Mouse (Mus musculus) thymus, adult 18-20 months (tissue): ENCODE results near the gene Isy1.

Experiments used
- DNase-seq, 2 experiments: peaks; one replicate each; pipeline ENCODE4 v3.0.0; 2022; ENCODE audit warnings: mixed read lengths in 2 of 2

Gene Isy1

DNA sequence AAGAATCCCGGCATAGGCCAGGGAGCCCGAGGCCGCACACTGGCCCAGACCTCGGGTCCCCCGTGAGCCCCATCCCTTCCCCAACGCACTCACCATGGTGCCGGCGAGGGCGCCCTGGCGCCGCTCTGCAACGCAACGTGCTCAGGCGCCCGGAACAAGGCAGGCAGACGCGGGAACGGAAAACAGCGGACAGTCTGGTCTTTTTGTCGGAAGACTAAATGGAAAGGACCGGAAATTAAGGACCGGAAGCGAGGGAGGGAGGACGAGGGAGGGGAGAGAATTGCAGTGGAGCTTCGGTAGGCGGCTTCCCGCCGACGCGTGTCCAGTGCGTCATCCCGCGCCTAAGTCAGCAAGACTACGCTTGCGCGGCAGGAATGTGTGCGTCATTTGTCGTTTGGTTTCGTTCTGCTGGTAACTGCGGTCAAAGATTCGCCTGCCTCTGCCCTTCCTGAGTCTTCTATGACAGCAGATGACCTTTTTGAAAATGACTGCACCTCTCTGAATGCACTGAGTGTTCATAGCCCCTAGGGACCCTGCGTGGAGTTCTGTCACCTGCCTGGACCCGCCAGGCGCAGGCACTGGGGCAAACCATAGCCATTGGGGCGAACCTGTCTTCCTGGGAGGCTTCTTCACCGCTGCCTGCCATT, at the start of gene Isy1:
Isy1 (minus strand) TSS at position 248 of the 647 bp plus-strand sequence.
- DNase-seq = peak; percentile 80 to 89

DNA sequence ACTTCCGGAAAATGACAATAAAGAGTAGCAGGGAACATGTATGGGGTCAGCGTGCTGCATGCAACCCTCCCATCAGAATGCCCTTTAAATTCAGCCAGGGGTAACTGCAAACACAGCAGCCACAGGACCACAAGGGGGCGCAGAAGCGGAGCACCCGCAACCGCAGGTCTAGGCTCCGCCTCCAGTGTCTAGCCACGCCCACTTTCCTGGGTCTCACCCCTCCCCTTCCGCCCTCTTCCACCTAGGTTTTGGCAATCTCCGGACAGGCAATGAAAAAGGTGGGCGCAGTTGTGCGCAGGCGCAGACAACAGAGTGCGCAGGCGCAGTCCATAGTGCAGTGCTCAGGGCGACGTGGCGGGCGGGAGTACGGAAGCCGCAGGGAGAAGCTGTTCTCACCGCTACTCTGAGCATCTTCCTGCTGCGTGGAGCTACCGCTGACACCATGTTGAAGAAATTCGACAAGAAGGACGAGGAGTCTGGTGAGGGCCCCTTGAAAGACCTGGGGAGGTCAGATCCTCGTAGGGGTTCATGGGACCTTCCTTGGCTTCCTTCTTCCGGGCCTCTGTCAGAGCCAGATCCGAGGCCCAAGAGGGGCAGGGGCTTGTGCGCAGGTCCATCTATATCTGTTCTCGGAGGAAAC, 49.1 kb upstream of the Isy1 start, which contains the start of gene Copg1:
Copg1 (plus strand) TSS at position 221 of the 640 bp plus-strand sequence.
- DNase-seq = peak; percentile 99

DNA sequence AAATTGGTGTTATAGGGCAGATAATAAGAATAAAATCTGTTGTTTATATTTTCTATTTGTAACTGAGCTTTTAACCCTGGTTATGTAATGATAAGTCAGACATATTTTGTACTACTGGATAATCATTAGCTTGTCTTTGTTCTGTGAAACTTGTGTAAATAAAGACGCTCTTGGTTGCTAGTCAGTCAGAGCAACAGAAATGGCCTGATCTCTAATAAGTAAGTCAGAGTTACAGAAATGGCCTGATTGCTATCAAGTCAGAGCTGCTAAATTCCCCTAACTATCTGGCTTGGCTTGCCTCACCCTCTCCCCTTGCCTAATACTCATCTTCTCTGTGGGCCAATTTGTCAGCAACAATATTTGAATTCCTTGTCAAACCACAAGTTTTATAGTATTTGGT, 48.1 kb upstream of the Isy1 start:
- DNase-seq = no peak

DNA sequence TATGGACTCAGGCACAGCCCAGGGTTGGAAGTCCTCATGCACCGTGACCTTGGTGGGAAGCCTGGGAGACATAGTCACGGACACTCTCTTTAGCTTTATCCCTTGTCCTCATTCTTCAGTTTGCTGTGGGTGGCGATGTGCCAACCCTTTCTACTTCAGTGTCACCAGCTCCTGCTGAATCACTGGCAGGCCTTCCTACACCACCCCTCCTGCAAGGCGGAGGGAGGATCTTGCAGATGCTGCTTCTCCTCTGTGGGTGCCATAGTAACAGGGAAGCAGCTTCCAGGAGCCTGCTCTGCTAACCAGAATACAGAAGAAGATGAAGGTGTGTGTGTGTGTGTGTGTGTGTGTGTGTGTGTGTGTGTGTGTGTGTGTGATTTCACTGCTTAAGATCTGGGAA, 44.2 kb upstream of the Isy1 start:
- DNase-seq = no peak

DNA sequence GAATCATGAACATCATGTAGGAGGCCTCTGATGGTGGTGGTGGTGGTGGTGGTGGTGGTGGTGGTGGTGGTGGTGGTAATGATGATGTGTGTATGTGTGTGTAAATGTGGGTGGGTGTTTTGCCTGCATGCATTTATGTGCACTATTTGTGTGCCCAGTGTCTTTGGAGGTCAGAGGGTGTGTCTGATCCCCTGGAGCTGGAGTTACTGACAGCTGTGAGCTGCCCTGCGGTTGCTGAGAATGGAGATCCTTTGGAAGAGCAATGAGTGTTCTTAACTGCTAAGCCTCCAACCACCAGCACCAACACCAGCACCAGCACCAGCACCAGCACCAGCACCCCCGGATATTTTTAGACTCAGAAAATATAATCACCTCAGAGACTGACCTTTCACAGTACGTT, 43.6 kb upstream of the Isy1 start:
- no peak for DNase-seq

DNA sequence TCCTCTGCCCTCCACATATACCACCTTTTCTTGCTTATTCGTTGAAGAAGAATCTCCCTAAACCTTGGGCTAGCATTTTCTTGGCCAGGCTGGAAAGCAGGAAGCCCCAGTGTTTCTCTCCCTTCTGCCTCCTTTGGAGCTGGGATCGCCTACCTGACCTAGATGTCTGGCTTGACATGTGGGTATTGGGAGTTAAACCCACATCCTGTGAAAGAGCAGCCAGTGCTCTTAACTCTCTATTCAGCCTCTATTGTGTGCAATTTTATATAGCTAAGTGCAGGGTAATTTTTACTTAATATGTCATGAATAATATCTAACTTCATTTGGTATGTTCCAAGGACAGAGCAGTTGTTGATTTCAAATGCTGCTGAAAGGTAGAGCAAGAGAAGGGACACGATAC, 41.0 kb upstream of the Isy1 start:
- no peak for DNase-seq

DNA sequence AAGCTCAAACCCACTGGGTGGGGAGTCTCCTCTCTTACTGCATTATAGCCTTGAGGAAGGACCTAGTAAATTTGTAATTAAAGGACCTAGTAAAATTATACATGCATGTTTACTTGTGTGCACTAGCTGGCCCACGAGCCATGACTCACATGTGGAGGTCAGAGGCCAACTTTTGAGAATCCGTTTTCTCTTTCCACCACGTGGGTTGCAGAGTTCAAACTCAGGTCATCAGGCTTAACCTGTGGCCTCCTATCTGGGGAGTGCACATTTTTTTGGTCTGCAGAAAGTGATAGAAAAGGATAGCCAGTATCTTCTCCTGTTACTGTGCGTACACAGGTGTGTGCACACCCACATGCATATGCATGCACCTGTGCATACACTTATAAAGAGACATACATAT, 40.4 kb upstream of the Isy1 start:
- DNase-seq = no peak

DNA sequence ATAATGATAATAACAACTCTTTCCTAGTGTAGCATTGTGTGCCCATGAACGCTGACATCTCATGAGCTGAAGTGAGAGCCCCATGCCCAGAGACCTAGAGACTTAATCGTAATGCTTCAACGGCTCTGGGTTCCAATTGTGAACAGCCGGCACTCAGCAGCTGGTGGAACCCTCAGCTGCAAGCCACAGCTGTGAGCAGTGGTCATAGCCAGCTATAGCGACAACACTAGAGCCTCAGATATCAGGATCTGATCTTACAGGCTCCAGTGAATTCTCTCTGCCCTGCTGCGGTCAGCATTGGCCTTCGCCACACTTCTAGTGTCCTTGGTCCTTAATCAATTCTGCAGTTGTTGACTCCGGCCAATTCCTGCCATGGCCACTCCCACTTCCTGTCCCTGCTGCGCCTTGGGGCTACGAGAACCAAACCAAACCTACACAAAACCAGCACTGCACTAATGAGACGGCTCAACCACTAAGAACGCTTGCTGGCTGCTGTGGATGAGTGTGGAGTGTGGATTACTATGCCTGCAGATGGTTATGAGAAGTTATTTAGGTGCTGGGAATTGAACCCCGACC, 37.6 kb upstream of the Isy1 start:
- DNase-seq = no peak

DNA sequence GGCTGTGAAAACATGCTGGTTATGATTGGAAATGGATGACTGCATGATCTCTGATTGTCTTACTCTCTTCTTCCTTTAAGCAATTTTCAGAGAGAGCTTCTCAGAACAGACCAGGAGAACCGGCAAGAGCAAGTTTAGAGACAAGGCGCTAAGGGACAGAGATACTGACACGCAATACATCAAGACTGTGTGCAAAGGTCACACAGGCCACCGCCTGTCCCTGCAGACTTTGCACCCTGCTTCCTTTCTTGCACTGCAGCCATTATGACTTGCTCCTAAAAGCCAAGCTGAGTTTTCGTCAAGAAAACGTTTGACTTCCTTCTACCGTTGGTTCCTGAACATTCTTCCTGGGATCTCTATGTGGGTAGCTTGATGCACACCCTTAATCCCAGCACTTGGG, 37.0 kb upstream of the Isy1 start:
- DNase-seq = no peak

DNA sequence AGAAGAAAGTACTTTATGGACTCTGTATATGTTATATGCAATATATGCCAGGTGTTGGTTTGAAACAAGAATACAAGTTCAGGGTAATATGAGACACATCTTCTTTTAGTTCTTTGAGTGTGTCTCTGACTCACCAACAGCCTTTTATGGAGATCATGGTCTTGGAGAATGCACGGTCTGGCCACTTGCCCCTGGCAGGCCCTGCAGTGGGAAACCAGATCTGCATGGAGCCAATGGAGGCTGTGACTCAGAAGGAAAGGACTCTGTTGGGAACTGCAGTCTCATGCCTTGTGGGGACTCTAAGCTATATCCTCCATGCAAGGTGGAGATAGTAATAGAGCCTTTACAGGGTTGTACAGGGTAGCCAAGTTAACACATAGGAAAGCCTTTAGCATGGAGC, 36.5 kb upstream of the Isy1 start:
- no peak for DNase-seq

DNA sequence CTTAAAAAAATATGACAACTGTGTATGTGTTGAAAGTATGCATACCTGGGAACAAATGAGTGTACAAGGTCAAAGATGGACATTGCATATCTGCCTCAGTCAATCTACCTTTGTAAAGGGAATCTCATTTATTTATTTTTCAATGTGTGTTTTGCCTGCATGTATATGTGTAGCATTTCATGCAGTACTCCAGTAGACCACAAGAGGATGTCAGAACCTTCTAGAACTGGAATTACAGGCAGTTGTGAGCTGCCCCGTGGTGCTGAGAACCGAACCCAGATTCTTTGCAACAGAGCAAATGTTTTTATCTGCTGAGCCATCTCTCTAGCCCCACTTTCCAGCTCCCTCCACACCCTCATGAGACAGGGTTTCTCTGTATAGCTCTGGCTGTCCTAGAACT, 35.4 kb upstream of the Isy1 start:
- no peak for DNase-seq

DNA sequence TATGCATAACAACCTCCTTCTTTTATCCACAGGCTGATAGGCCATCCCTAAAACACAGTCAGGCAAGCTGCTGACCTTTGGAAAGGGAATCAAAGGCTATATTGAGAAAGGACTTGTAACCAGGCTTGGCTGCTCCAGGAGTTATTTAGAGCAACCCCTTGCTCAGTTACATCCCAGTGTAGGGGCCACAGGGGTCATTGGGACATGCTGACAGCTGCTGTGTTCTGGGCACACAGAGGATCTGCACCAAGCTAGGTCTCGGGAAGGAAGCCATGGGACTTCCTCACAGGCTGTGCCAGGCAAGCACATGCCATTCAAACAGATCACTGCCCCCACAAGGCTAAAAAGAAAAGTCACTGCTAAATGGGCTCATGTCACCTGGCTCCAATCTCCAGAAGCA, 34.5 kb upstream of the Isy1 start:
- DNase-seq = no peak

DNA sequence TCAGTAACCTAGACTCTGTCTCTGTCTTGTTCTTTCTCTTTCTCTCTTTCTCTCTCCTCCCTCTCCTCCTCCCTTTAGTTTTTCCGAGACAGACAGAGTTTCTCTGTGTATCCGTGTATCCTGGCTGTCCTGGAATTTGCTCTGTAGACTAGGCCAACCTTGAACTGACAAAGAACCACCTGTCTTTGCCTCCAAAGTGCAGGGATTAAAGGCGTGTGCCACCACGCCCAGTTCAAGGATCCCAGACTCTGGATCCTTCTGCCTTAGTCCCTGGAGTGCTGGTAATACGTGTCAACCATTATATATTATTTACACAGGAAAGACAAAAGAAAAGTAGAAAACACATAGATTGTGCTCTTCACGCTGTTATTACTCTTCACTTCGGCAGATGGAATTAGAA, 32.6 kb upstream of the Isy1 start:
- no peak for DNase-seq

DNA sequence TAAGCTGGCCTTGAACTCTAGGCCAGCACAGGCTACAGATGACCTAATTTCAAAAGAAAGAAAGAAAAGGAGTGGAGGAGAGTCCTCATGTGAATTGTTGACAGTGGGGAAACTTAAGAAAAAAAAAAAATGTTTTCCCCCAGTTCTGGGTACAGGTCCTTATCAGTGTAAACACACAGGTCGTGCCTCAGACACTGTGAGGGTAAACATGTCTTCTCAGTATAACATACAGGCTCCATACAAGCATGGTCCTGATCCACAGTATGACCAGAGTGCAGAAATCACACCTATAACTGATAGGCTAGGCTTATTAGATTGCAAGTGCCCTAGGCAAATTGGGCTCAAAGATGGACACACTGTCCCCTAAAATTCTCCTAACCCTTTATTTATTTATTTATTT, 31.8 kb upstream of the Isy1 start:
- DNase-seq = no peak

DNA sequence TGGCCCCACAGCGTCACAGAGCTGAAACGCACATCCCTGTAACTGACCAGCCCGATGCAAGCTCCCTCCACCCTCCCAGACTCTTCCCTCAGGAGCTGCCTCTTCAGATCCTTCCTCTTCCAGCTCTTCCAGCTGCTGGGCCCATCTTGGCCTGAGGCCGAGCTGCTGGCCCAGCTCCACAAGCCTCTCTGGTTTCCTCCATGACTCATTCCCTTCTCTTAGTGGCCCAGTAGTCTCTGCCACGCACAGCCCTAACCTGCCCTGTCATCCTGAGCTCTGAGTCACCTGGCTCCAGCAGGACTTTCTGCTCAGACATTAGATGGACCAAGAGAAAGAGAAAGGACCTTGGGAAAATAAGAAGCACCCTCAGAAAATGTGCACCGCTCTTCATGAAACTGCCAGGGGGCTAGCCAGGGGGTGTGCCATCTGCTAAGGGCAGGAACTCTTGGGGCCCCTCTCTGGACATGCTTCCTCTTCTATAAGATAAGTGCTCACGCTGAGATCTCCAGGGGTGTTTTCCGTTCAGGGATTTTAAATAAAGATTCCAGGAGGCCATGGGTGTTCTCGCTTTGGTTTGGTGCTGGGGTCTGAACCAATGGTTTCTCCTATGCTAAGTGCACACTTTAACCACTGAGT, 30.4 kb upstream of the Isy1 start:
- DNase-seq = peak in 1 of 2 experiments; percentile 14

DNA sequence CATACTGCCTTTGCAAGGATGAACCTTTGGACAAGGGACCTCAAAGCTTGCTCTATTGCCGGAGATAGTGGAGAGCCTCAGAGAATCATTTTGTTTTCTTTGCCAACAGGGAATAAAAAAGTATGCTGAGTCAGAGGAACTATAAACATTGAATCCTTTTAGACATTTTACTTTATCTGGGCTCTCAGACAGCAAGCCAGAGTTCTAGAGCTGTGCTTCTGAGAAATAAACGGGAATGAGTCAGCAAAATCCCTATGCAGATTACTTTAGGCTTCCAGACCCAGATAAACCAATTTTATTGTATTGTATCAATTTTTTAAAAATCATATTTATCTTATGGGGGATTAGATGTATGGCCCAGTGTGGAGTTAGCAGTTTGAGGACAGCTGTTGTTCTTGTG, 28.7 kb upstream of the Isy1 start:
- no peak for DNase-seq

DNA sequence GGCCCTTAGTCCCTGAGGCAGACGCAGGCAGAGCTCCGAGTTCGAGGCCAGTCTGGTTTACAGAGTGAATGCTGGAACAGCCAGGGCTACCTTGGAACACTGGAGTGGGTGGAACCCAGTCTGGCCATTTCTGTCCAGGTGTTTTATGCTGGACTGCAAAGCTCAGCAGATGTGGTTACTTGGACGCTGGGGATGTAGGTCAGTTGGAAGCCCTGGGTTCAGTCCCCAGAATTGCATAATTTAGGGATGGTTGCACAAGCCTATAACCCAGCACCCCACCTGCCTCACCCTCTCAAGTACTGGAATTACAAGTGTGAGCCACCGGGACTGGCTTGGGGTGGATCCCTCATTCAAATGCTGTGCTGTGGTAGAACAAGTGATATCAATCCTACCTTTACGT, 27.6 kb upstream of the Isy1 start:
- no peak for DNase-seq

DNA sequence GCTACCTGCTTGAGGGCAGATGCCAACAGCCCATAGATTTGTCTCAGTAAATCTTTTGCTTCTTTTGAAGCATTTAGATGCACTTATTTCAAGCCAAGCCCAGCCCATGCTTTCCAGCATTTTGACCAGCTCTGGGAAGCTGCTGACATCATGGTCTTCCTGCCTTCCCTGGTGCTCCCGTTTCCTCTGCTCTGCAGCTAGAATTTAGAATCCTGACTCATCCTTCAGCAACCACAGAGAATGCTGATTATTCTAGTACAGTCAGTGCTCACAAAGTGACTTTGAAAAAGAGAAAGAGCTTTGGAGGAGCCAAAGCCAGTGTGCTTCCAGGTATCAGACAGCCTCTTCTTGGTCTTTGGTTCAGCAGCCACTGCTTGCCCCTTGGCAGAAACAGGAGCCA, 18.5 kb upstream of the Isy1 start:
- DNase-seq = no peak

DNA sequence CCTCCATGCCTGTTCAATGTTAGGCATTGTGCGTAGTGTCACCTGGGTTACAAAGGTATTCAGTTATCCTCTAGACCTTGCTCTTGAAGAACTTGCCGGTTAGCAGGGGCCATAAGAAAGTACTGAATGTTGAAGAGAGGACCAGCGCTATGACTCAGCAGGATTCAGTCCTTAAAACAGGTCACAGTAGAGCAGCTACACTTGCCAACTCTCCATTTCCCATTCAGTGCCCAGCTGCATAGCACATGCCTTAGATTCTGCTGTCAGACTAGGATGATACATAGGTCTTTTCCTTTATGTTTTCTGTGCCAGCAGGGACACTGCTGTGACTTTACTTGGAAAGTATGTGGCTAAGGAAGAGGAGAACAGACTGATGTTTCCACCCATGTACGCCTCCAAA, 14.8 kb upstream of the Isy1 start:
- DNase-seq = no peak

DNA sequence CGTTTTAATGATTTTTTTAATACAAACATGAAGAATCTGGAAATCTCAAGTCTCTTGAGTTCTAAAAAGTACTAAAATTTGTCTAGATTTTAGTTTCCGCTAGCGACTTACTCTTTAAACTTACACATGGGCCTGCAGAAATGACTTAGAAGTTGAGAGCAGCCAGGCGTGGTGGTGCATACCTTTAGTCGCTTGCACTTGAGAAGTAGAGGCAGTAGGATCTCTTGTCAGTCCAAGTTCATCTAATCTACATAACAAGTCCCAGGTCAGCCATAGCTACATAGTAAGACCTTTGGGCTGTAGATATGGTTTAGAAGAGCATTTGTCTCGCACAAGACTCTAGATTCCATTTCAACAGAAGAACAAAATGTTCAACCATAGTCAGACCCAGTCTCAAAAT, 13.3 kb upstream of the Isy1 start:
- DNase-seq = no peak

DNA sequence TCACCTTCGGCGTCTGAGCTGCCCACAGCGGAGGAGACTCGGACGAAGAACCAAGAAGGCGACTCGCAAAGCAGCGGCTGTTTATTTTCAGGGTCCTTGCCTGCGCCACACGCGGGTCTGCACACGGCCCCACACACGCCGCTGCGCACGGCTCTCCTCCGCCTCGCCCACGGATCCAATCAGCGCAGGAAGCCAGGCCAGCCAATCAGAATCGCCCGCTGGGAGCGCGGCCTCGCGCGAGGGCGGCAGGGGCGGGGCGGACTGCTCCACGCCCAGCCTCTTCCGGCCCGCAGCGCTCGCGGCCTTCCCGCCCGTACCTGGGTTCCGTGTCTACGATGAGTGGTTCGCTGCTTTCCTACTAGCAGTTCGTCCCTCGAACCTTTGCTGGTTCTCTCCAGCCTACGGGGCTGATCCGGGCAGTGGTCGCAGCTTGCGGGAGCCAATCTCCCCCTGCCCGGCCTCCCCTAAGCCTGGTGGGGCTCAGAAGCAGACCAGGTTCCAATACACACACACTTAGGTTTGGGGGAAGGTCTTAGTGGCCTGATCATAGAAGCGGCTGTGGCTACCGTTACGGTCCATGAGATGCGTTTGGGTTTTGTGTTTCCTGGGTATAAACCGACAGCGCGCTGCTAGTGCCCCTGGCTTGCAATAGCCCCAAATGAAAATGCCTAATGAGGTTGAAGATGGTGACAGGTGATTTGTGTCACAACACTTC, 12.5 kb upstream of the Isy1 start, which contains the start of gene Cnbp:
Cnbp (minus strand) TSS at position 207 of the 715 bp plus-strand sequence.
- DNase-seq = peak; percentile 93

DNA sequence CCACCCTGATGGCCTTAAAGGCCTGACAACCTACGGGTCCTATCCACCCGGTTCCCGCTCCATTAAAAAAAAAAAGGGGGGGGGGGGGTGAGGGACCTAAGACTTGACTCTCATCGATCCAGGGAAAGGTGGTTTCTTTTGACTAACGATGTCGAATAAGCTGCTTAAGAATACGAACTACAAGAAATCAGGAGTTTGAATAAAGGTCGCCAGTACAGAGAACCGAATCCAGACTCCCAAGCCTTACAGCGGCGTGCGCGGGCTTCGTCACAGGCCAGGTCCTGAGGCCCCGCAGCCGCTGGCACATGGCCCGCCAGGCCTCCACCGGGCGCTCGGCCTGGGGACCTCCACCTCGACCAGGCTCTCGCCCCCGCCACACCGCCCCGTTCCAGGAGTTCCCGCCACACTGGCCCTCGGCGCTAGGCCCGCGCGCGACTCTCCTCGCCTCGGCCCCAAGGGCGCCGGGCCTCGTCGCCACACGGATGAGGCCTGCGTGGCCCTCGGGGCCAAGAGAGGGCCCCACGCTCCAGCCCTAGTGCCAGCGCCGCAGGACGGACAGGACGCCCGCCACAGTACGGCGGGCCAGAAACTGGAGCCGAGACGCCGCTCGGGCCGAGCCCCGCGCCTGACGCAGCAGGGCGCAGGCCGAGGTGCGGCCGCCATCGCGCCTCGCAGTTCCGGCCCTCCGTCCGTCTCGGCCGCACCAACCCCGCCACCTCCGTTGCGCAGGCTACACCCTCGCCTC, 11.7 kb upstream of the Isy1 start:
- no peak for DNase-seq

DNA sequence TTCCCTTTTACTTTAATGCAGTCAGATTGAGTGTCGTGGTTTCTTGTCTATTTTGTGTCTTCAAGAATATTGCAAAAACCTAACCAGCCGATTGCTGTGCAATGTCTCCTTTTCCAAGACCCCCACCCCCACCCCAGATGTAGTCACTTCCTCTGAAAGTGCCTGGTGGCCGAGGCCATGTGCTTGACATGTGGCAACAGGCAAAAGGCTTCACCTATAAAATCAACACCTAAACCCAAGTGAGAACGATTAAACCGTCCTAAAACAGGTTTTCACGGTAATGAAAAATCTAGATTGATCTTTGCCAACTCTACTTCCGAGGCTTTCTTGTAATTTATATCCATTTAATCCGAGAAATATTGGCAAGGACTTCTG, 11.2 kb upstream of the Isy1 start:
- DNase-seq = no peak
